Mouse (Mus musculus): ENCODE data around the gene Slc7a11. TPM values are rescaled to one million over a fixed set of nuclear protein-coding genes. Genes with fewer than 3 reads are reported as not detected.

The Slc7a11 gene
- polyA plus RNA-seq, 1 experiment from 2014 or later: 2.5 TPM

GRCm38 (mm10) chr3:49944783-49945182 is 498.6 kb downstream of the Slc7a11 start:
- Histone ChIP-seq H3K4me2 (ENCODE audit: low read depth, low read length) (no peak overlapping the region), H3K27me3 (replicated peaks; ENCODE audit: control insufficient read depth, insufficient read depth, low read length) (no peaks in the 10 kb centered on the region), H3K36me3 (ENCODE audit: control insufficient read depth, insufficient read depth, low read length) (no peaks in the 10 kb centered on the region), H3K27ac (replicated peaks; ENCODE audit: low read depth, low read length) (no peak overlapping the region), H3K4me3 (ENCODE audit: low read depth, low read length) (no peak overlapping the region), H3K9me3 (ENCODE audit: control insufficient read depth, low read length) (no peaks in the 10 kb centered on the region), H3K9ac (ENCODE audit: low read depth, low read length) (no peak overlapping the region), H3K4me1 (ENCODE audit: control insufficient read depth, insufficient read depth, low read length) (no peaks in the 10 kb centered on the region)
- 53% methylated on average over 5 of the region's 5 CpGs for WGBS
- no peak for ATAC-seq (ENCODE audit: low read depth)
- peak; percentile 71 for DNase-seq (ENCODE audit: low spot score)

GRCm38 (mm10) chr3:49937611-49938010 is 505.8 kb downstream of the Slc7a11 start:
- no peaks in the 10 kb centered on the region for H3K9me3 ChIP-seq (ENCODE audit: control insufficient read depth, low read length)
- no peaks in the 10 kb centered on the region for H3K4me1 ChIP-seq (ENCODE audit: control insufficient read depth, insufficient read depth, low read length)
- no peak overlapping the region for H3K9ac ChIP-seq (ENCODE audit: low read depth, low read length)
- 88% methylated on average over 2 of the region's 2 CpGs for WGBS
- H3K27ac ChIP-seq (replicated peaks; ENCODE audit: low read depth, low read length): no peak overlapping the region
- no peaks in the 10 kb centered on the region for H3K36me3 ChIP-seq (ENCODE audit: control insufficient read depth, insufficient read depth, low read length)
- no peak overlapping the region for H3K4me2 ChIP-seq (ENCODE audit: low read depth, low read length)
- no peak for ATAC-seq (ENCODE audit: low read depth)
- H3K4me3 ChIP-seq (ENCODE audit: low read depth, low read length): no peak overlapping the region
- no peaks in the 10 kb centered on the region for H3K27me3 ChIP-seq (replicated peaks; ENCODE audit: control insufficient read depth, insufficient read depth, low read length)
- DNase-seq (ENCODE audit: low spot score): no peak

GRCm38 (mm10) chr3:49929496-49929895 is 513.9 kb downstream of the Slc7a11 start:
- Histone ChIP-seq H3K4me3 (ENCODE audit: low read depth, low read length) (no peak overlapping the region), H3K36me3 (ENCODE audit: control insufficient read depth, insufficient read depth, low read length) (no peaks in the 10 kb centered on the region), H3K4me1 (ENCODE audit: control insufficient read depth, insufficient read depth, low read length) (peaks cover 16% of the 10 kb centered on the region; the same call in 1 of the 2 replicates), H3K9me3 (ENCODE audit: control insufficient read depth, low read length) (no peaks in the 10 kb centered on the region), H3K27me3 (replicated peaks; ENCODE audit: control insufficient read depth, insufficient read depth, low read length) (no peaks in the 10 kb centered on the region), H3K27ac (replicated peaks; ENCODE audit: low read depth, low read length) (peak overlapping the region; percentile 61), H3K9ac (ENCODE audit: low read depth, low read length) (no peak overlapping the region), H3K4me2 (ENCODE audit: low read depth, low read length) (no peak overlapping the region)
- DNase-seq (ENCODE audit: low spot score) (no peak), ATAC-seq (ENCODE audit: low read depth) (no peak)

GRCm38 (mm10) chr3:49928509-49929263 is 514.7 kb downstream of the Slc7a11 start:
- peak; percentile 89 for ATAC-seq (ENCODE audit: low read depth)
- H3K4me1 ChIP-seq (ENCODE audit: control insufficient read depth, insufficient read depth, low read length): peaks cover 16% of the 10 kb centered on the region; the same call in 1 of the 2 replicates
- peak; percentile 96 for DNase-seq (ENCODE audit: low spot score)
- no peak overlapping the region for H3K9ac ChIP-seq (ENCODE audit: low read depth, low read length)
- no peak overlapping the region for H3K4me2 ChIP-seq (ENCODE audit: low read depth, low read length)
- H3K27ac ChIP-seq (replicated peaks; ENCODE audit: low read depth, low read length): peak overlapping the region; percentile 61
- H3K27me3 ChIP-seq (replicated peaks; ENCODE audit: control insufficient read depth, insufficient read depth, low read length): no peaks in the 10 kb centered on the region
- no peaks in the 10 kb centered on the region for H3K9me3 ChIP-seq (ENCODE audit: control insufficient read depth, low read length)
- 11% methylated on average over 4 of the region's 4 CpGs for WGBS
- H3K36me3 ChIP-seq (ENCODE audit: control insufficient read depth, insufficient read depth, low read length): no peaks in the 10 kb centered on the region
- no peak overlapping the region for H3K4me3 ChIP-seq (ENCODE audit: low read depth, low read length)

- peak; percentile 43 for DNase-seq (ENCODE audit: low spot score)
Measured at GRCm38 (mm10) chr3:49913929-49914328, 529.5 kb downstream of the Slc7a11 start.

GRCm38 (mm10) chr3:49910922-49911321 is 532.5 kb downstream of the Slc7a11 start:
- 31% methylated on average over 1 of the region's 1 CpGs for WGBS

More at GRCm38 (mm10) chr3:49913929-49914328, 529.5 kb downstream of the Slc7a11 start:
- no peak for ATAC-seq (ENCODE audit: low read depth)
- Histone ChIP-seq H3K36me3 (ENCODE audit: control insufficient read depth, insufficient read depth, low read length) (no peaks in the 10 kb centered on the region), H3K9ac (ENCODE audit: low read depth, low read length) (no peak overlapping the region), H3K4me3 (ENCODE audit: low read depth, low read length) (no peak overlapping the region), H3K27me3 (replicated peaks; ENCODE audit: control insufficient read depth, insufficient read depth, low read length) (no peaks in the 10 kb centered on the region), H3K4me2 (ENCODE audit: low read depth, low read length) (no peak overlapping the region), H3K9me3 (ENCODE audit: control insufficient read depth, low read length) (no peaks in the 10 kb centered on the region), H3K4me1 (ENCODE audit: control insufficient read depth, insufficient read depth, low read length) (peaks cover 3% of the 10 kb centered on the region), H3K27ac (replicated peaks; ENCODE audit: low read depth, low read length) (no peak overlapping the region)
- WGBS: 44% methylated on average over 2 of the region's 2 CpGs

GRCm38 (mm10) chr3:49908426-49909341 is 534.7 kb downstream of the Slc7a11 start:
- H3K9ac ChIP-seq (ENCODE audit: low read depth, low read length): peak overlapping the region; percentile 21; the same call in 1 of the 2 replicates
- ATAC-seq (ENCODE audit: low read depth) (peak; percentile 92), DNase-seq (ENCODE audit: low spot score) (peak; percentile 95)
- no peaks in the 10 kb centered on the region for H3K27me3 ChIP-seq (replicated peaks; ENCODE audit: control insufficient read depth, insufficient read depth, low read length)
- no peaks in the 10 kb centered on the region for H3K9me3 ChIP-seq (ENCODE audit: control insufficient read depth, low read length)
- WGBS: 16% methylated on average over 12 of the region's 12 CpGs
- H3K27ac ChIP-seq (replicated peaks; ENCODE audit: low read depth, low read length): peak overlapping the region; percentile 88
- no peaks in the 10 kb centered on the region for H3K36me3 ChIP-seq (ENCODE audit: control insufficient read depth, insufficient read depth, low read length)
- no peak overlapping the region for H3K4me3 ChIP-seq (ENCODE audit: low read depth, low read length)
- H3K4me1 ChIP-seq (ENCODE audit: control insufficient read depth, insufficient read depth, low read length): peaks cover 11% of the 10 kb centered on the region
- peak overlapping the region; percentile 35 for H3K4me2 ChIP-seq (ENCODE audit: low read depth, low read length)

More at GRCm38 (mm10) chr3:49910922-49911321, 532.5 kb downstream of the Slc7a11 start:
- ATAC-seq (ENCODE audit: low read depth) (no peak), DNase-seq (ENCODE audit: low spot score) (no peak)
- Histone ChIP-seq H3K27ac (replicated peaks; ENCODE audit: low read depth, low read length) (no peak overlapping the region), H3K4me2 (ENCODE audit: low read depth, low read length) (no peak overlapping the region), H3K36me3 (ENCODE audit: control insufficient read depth, insufficient read depth, low read length) (no peaks in the 10 kb centered on the region), H3K27me3 (replicated peaks; ENCODE audit: control insufficient read depth, insufficient read depth, low read length) (no peaks in the 10 kb centered on the region), H3K4me1 (ENCODE audit: control insufficient read depth, insufficient read depth, low read length) (peaks cover 11% of the 10 kb centered on the region), H3K4me3 (ENCODE audit: low read depth, low read length) (no peak overlapping the region), H3K9ac (ENCODE audit: low read depth, low read length) (no peak overlapping the region), H3K9me3 (ENCODE audit: control insufficient read depth, low read length) (no peaks in the 10 kb centered on the region)

GRCm38 (mm10) chr3:49893945-49894344 is 549.5 kb downstream of the Slc7a11 start:
- Histone ChIP-seq H3K9me3 (ENCODE audit: control insufficient read depth, low read length) (peaks cover 6% of the 10 kb centered on the region; the same call in 1 of the 2 replicates), H3K27me3 (replicated peaks; ENCODE audit: control insufficient read depth, insufficient read depth, low read length) (no peaks in the 10 kb centered on the region), H3K27ac (replicated peaks; ENCODE audit: low read depth, low read length) (no peak overlapping the region), H3K9ac (ENCODE audit: low read depth, low read length) (no peak overlapping the region), H3K4me3 (ENCODE audit: low read depth, low read length) (no peak overlapping the region), H3K4me1 (ENCODE audit: control insufficient read depth, insufficient read depth, low read length) (no peaks in the 10 kb centered on the region), H3K36me3 (ENCODE audit: control insufficient read depth, insufficient read depth, low read length) (no peaks in the 10 kb centered on the region), H3K4me2 (ENCODE audit: low read depth, low read length) (no peak overlapping the region)
- no peak for DNase-seq (ENCODE audit: low spot score)
- no peak for ATAC-seq (ENCODE audit: low read depth)
